13 mouse cellular contexts compared by ENCODE assay signal in the genomic region with DNA sequence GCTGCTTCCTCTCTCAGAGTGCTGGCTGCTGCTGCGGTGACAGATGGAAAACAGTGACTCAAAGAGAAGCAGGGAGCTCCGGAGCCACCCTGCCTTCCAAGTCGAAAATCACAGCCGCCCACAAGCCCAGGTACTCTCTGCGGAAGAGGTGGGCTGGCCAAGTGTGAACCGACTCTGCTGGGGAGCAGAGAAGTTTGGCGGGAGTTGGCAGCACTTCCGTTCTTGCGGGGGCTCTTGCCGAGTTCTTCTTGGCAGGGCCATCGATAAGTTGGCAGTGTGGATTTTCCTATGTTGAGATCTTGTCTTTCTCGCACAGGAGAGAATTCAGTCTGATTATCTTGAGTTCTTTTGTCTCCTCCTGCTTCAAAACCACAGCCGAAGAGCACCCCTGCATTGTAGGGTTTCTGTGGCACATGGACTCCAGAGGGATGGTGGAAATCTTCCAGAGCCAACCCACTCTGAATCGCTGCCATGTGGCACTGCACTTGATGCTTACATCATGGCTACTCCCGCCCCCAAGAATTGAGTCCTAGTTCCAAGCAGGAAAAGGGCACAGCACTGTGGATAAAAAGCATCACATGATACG. TPM values are rescaled to one million over a fixed set of nuclear protein-coding genes. Genes with fewer than 3 reads are reported as not detected.
DNase-seq lines count a peak whose midpoint lies in the region; ATAC-seq and TF ChIP-seq lines count a peak whose summit lies in the region.
"Had no signal": no experiment of that assay in that cellular context is flagged by ENCODE, and none has a peak within 500 bp of the region (broad histone marks: within the 10 kb centered on the region; RNA-seq: fewer than 3 reads in every experiment).

No protein-coding gene starts in this region.

- intact Hi-C loops in heart, postnatal 36 days (cut with DNase I) = no loop called here
- intact Hi-C loops in gastrocnemius, postnatal 14 days (cut with DNase I; ENCODE audit: low total_unique reads) = no loop called here

- H3K4me1 ChIP-seq in hindbrain, embryonic 15.5 days (replicated peaks) = no peaks in the 10 kb centered on the region
- H3K4me1 ChIP-seq in hindbrain, embryonic 10.5 days (replicated peaks) = peaks cover 15% of the 10 kb centered on the region
- no peaks in the 10 kb centered on the region for H3K4me1 ChIP-seq in forebrain, postnatal 0 days (ENCODE audit: insufficient read depth)
- H3K4me1 ChIP-seq: megakaryocyte, embryonic 14.5 days had no signal

- 0 out of 2 replicates have a peak, but pooled peaks have one; percentile 21 for ATAC-seq in hindbrain, embryonic 15.5 days (ENCODE audit: low FRiP score, low read depth)
- peak; percentile 84 for ATAC-seq in forebrain, postnatal 0 days

- no peaks in the 10 kb centered on the region for H3K27me3 ChIP-seq in hindbrain, embryonic 15.5 days
- H3K27me3 ChIP-seq in hindbrain, embryonic 10.5 days (ENCODE audit: insufficient read depth, poor library complexity, severe bottlenecking) = no peaks in the 10 kb centered on the region
- H3K27me3 ChIP-seq in forebrain, postnatal 0 days (ENCODE audit: insufficient read depth, low read length) = no peaks in the 10 kb centered on the region

- H3K9me3 ChIP-seq in hindbrain, embryonic 15.5 days = no peaks in the 10 kb centered on the region
- H3K9me3 ChIP-seq in hindbrain, embryonic 10.5 days = no peaks in the 10 kb centered on the region
- H3K9me3 ChIP-seq in forebrain, postnatal 0 days (ENCODE audit: low read length) = no peaks in the 10 kb centered on the region

- TF ChIP-seq CTCF in forebrain, postnatal 0 days (IDR thresholded peaks at IDR 0.05; ENCODE audit: low read depth) = no peak

- 0 out of 2 replicates have a peak overlapping the region, but pooled peaks have one; percentile 9 for H3K4me2 ChIP-seq in hindbrain, embryonic 15.5 days
- H3K4me2 ChIP-seq in forebrain, postnatal 0 days (ENCODE audit: low read depth) = no peak overlapping the region

- no peak overlapping the region for H3K4me3 ChIP-seq in hindbrain, embryonic 15.5 days
- H3K4me3 ChIP-seq in hindbrain, embryonic 10.5 days = no peak overlapping the region
- H3K4me3 ChIP-seq in forebrain, postnatal 0 days (ENCODE audit: low read depth, low read length) = no peak overlapping the region
- H3K4me3 ChIP-seq: megakaryocyte, embryonic 14.5 days had no signal

- 80% methylated on average over 16 of the region's 16 CpGs for WGBS in hindbrain, embryonic 15.5 days
- WGBS in hindbrain, embryonic 10.5 days = 88% methylated on average over 16 of the region's 16 CpGs
- WGBS in forebrain, postnatal 0 days = 49% methylated on average over 16 of the region's 16 CpGs

- H3K9ac ChIP-seq in hindbrain, embryonic 15.5 days = no peak overlapping the region
- no peak overlapping the region for H3K9ac ChIP-seq in forebrain, postnatal 0 days

- peak overlapping the region; percentile 38; the same call in 1 of the 2 replicates for H3K27ac ChIP-seq in hindbrain, embryonic 15.5 days (replicated peaks)
- no peak overlapping the region for H3K27ac ChIP-seq in hindbrain, embryonic 10.5 days
- peak overlapping the region; percentile 42; the same call in 1 of the 2 replicates for H3K27ac ChIP-seq in forebrain, postnatal 0 days (ENCODE audit: low read depth, low read length)

- H3K36me3 ChIP-seq in hindbrain, embryonic 15.5 days = no peaks in the 10 kb centered on the region
- no peaks in the 10 kb centered on the region for H3K36me3 ChIP-seq in hindbrain, embryonic 10.5 days
- H3K36me3 ChIP-seq in forebrain, postnatal 0 days (ENCODE audit: insufficient read depth) = no peaks in the 10 kb centered on the region; the same call in 1 of the 2 replicates

- DNase-seq in hindbrain, embryonic 10.5 days (ENCODE audit: low spot score) = no peak
- DNase-seq in forebrain, postnatal 0 days = peak; percentile 83
- peak; percentile 78 to 82 for DNase-seq in layer of hippocampus, postnatal 36 days
- peak; percentile 92 to 93 for DNase-seq in right cerebral cortex, postnatal 36 days (ENCODE audit: low spot score in 2 of 2)
- no peak for DNase-seq in spleen, postnatal 4 days (ENCODE audit: low spot score in 2 of 2)
- DNase-seq in heart, postnatal 36 days = no peak
- DNase-seq in gastrocnemius, postnatal 14 days = no peak
- DNase-seq: liver had no signal

RNA-seq across cellular contexts. Expression of a gene that starts 18.7 kb away (rescaled TPM):
- 23.9 and 26.4 TPM in 2 replicates for polyA plus RNA-seq in hindbrain, embryonic 15.5 days (2015; fragmentation: Nextera tagmentation; extraction: Ambion mirVana)
- polyA plus RNA-seq in hindbrain, embryonic 10.5 days (2016; fragmentation: Nextera tagmentation; extraction: Ambion mirVana) = 4.5 and 6.4 TPM in 2 replicates
- total RNA-seq in forebrain, postnatal 0 days (2014; rRNA removed) = 27.8 and 29.3 TPM in 2 replicates
- 20.0 and 21.2 TPM in 2 replicates for polyA plus RNA-seq in forebrain, postnatal 0 days (2015; fragmentation: Nextera tagmentation; extraction: Ambion mirVana)
- total RNA-seq in layer of hippocampus, postnatal 36 days (2021) = 100 to 1,000 TPM; 105 to 109 TPM
- not detected for total RNA-seq in heart, postnatal 36 days (2021)
- not detected for total RNA-seq in gastrocnemius, postnatal 14 days (2021)
- total RNA-seq: common myeloid progenitor, adult 5-6 weeks had no signal
- polyA plus RNA-seq: heart, postnatal 0 days; kidney, embryonic 14.5 days had no signal

Comparison
In these comparisons a context has a peak if more than half of its experiments do, and no peak if none do; other contexts are left out.
1. DNase-seq: peak in forebrain, postnatal 0 days (single experiment), layer of hippocampus, postnatal 36 days (2 of 2) and right cerebral cortex, postnatal 36 days (2 of 2); none in hindbrain, embryonic 10.5 days (single experiment), spleen, postnatal 4 days (0 of 2), heart, postnatal 36 days (0 of 2) and gastrocnemius, postnatal 14 days (single experiment).
2. RNA of a gene that starts 18.7 kb away (total RNA-seq): 105 to 109 TPM in layer of hippocampus, postnatal 36 days and 27.8 to 29.3 TPM in forebrain, postnatal 0 days; not detected in heart, postnatal 36 days and not detected in gastrocnemius, postnatal 14 days; every median in the first group is over 10 times any median in the second.